Mouse (Mus musculus) CD4-positive helper T cell, adult 2 months (primary cell): ENCODE data around the gene Zfp653.
A peak's percentile ranks its signal among the peaks of the same experiment; 100 is the strongest.
"Not testable (repeated sequence)": the region's sequence is repeated elsewhere in the genome, so short reads cannot be mapped to it uniquely, and the experiment has no call there.

Experiments
- DNase-seq: peaks from one replicate; pipeline ENCODE4 v3.0.0-alpha.2; 2012; ENCODE audit warnings: low read depth, missing footprints, low spot score

Zfp653 gene

DNA sequence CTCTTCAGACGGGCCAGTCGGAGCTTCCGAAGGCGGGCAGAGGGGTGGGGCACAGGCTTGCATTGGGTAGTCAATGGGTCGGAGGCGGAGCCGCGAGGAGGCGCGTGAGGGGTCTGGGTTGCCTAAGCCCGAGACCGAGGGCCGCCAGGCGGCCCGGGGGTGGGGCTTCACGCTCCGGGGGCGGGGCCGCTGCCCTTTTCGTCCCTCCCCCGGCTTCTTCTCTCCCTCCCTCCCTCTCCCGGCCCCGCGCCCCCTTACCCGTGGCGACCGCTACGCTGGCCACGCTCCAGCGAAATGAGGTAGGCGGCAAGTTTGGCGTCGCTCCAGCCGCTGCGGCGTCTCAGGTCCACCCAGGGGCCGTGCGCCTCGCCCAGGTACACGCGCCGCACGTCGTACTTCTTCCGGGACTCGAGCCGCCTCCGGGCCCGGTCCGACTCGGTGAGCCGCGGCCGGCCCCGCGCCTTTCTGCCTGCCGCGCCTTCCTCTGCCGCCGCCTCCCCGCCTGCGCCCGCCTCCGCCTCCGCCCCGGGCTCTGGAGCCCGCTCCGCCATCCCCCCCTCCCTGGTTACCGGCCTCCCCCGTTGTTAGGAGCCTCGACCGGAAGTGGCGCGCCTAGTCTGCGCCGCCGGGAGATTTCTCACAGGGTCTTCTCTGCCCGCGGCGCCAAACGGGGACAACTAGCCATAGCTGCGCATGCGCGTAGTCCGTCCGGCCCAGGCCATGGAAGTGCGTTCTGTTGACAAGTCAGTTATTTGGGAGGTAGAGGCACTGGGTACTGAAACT, at the start of gene Zfp653, which contains the start of gene Gm49318:
Gene Zfp653, minus strand, starts transcription at position 586 of the 783 bp plus-strand sequence.
Gene Gm49318, minus strand, starts transcription at position 469 of the 783 bp plus-strand sequence.
- DNase-seq = peak; percentile 96

DNA sequence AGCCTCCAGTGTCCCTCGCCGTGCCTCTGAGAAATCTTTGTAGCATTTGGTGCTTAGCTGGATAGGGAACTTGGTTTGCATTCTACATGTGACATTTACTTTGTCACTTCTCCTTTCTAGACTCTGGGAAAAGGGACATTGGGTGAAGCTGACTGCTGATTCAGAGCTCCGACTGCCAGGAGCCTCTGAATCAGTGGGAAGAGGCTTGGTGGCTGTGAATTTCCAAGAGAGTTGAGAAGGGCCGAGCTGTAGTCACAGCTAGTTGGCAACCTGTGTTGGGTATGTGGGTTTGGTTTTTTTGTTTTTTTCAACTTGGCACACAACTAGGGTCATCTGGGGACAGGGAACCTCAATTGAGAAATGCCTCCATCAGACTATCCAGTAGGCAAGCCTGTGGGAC, 48.4 kb upstream of the Zfp653 start:
- DNase-seq = no peak

DNA sequence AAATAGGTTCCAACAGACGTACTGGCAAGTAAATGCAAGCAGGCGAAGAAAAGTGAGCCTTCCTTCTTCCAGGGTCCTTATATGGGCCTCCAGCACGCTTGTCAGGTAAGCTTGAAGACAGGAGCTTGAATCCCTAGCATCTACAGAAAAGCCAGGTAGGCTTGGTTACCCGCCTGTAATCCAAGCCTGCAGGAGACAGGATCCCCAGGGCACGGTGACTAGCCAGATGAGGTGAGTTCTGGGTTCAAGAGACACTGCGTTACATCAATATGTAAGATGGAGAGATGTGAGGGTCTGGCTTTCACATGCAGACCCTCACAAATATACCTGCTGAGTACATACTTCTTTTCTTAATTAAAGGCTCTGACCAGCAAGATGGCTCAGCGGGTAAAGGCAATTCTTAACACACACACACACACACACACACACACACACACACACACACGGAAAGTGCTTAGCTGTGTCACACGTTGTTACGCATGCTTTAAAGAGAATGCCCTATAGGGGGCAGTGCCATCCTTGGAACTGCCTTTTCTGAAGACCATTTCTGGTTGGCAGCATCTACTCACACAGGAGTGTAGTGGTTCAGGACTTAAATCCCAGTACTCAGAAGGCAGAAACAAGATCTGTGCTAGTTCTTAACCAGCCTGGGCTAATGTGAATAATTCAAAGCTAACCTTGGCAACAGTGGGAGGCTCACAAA, 46.7 kb upstream of the Zfp653 start:
- peak; percentile 91 for DNase-seq

DNA sequence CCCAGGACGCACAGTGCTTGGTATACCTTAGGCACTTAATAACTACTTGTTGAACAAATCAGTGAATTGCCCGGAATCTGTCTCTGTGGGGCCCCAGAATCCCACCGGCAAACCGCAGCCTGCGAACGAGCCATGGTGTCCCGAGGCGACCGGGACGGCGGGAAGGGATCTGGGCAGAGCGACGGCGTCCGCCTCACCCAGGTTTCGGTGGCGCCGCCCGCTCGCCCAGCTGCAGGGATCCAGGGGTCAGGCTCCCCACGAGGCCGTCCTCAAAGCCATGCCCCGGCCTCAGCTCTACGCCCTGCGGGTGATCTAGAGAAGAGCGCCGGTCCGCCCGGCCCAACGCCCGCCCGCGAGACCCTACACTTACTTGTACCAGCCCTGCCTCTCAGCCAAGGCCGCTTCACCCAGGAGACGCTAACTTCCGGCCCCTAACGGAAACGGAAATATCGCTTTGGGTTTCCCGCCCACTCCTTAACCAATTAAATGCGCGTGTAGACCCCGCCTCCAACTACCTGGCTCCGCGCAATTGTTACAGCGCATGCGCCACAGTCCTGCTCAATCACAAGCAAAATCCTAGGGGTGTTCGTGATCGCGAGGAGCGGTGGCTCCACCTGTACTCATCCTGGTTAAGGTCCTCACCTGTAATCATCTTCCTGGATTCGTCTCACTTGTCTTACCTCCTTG, 45.7 kb upstream of the Zfp653 start, which contains the start of gene Elof1:
Gene Elof1, minus strand, starts transcription at position 433 of the 687 bp plus-strand sequence.
- peak; percentile 96 for DNase-seq

DNA sequence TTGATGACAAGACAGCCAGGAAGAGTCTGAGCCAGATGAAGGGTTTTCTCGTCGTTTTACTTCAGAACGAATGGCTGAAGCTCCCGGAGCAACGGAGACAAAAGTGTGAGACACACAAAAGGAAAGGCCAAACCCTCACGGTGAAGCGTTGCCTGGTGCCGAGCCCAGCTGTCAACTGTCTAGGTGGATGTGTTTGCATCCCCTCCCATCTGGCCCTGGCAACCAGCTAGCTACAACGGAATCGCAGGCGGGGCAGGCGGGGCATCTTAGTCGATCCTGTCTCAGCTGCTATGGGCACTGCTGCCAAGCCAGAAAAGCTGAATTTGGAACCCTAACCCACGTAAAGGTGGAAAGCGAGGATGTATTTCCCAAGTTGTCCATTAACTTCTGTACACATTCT, 44.9 kb upstream of the Zfp653 start:
- DNase-seq = no peak

DNA sequence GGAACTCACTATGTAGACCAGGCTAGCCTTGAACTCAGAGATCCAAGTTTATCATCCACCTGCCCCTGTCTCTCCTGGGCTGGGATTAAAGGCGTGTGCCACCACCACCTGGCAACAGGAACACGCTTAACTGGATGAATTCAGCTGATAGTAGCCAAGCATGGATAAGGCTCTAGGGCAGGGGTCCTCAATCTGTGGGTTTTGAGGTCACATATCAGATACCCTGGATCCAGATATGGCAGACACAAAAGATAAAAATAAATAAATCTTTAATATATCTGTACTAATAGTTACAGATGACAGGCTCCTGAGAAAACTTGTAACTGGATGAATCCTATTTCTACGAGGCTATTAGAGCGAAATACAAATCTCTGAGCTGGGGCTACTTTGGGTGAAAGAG, 44.5 kb upstream of the Zfp653 start:
- DNase-seq = no peak

DNA sequence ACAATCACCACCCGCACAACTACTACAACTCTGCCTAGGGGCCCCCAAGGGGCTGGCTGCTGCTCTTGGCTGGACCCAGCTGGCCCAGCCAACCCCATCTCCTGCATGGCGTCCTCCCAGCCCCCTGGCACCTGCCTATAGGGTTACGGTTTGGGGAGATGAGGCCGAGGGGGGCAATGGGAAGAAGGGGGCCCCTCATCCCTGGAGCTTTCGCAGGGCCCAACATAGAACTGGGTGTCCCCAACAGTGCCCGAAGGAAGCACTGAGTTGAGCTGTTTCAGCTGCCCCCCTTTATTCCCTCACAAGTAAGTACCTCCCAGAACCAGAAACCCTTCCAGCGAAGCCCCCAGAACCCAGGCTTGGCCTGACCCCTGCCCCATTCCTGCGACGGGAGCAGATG, 37.0 kb upstream of the Zfp653 start:
- no peak for DNase-seq

DNA sequence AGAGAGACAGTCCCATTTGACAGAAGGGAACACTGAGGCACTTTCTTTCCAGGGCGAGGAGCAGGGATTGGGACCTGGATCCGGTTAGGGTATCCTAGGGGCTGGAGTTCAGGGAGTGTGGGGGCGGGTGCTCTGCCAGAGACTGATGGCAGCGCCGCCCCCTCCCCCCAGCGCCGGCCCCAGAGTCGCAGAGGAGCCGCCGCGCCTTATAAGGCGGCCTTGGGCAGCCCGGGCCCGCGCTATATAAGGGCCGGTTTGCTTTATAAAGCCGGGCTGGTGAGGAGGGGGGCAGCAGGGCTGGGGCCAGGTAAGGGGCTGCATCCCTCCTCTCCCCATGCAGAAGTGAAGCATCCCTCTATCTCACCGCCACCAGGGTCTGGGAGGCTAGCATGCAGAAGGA, 28.7 kb upstream of the Zfp653 start:
- DNase-seq = no peak

DNA sequence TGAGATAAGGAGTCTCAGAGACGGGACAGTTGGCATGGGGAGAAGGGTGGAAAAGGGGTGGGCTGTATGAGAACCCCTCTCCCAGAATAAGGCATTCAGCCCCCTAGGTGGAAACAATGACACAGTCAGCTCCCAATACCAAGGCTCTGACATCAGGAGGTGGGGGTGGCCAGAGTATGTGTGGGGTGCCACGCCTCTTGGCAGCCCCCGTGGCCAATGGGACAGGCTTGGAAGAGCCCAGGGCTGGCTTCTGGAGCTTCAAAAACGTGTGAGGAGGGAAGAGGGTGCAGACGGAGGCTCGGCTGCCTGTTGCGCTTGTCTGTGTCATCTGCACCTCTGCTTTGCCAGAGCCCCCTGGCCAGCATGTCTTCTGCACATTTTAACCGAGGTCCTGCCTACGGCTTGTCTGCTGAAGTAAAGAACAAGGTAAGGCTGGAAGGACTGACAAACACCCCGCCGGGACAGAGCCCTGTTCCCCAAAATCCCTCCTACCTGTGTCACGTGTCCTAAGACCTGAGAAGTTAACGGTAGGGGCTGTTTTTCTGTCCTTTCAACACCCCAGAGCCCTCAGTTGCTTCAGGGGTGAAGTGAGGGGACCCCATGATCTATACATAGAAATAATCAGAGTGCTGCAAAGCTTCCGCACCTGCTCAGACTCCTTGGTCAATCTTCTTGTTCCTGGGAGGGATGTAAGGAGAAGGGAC, 28.0 kb upstream of the Zfp653 start, which contains the start of gene Cnn1:
Gene Cnn1, plus strand, starts transcription at position 224 of the 704 bp plus-strand sequence.
- no peak for DNase-seq

DNA sequence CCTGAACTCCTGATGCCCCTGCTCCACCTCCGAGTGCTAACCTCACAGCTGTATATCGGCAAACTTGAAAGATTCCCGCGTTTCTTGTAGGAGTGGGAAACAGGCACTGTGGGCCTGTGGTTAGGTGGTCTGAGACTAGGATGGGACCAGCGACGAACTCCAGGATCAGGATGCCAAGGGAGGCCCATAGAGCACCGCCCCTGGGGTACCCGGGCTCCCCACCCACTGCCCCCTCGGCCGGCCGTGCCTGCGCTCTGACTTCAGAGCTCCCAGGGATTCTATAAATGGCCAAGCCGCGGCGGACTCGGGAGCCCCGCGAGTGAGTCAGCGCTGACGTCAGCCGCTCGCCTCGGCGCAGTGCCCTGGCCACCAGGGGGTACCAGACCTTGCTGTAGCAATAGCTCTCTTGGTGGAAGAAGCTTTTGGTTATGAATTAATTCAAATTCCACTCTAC, 24.7 kb upstream of the Zfp653 start:
- DNase-seq = peak; percentile 85

DNA sequence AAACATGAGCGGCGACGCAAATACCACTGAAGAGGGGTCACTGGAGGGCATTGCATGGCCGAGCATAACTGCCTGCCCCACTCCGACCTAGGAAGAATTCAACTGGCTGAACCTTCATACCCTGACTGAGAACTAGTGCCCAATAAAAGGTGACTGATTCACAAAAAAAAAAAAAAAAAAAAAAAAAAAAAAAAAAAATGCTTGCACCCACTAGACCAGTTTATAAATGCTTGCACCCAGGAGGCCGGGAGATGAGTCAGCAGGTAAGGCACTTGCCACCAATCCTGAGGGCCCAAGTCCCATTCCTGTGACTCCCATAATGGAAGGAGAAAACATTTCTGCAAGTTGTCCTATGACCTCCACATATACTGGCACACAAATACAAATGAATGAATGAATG, 21.6 kb upstream of the Zfp653 start:
- DNase-seq = no peak

DNA sequence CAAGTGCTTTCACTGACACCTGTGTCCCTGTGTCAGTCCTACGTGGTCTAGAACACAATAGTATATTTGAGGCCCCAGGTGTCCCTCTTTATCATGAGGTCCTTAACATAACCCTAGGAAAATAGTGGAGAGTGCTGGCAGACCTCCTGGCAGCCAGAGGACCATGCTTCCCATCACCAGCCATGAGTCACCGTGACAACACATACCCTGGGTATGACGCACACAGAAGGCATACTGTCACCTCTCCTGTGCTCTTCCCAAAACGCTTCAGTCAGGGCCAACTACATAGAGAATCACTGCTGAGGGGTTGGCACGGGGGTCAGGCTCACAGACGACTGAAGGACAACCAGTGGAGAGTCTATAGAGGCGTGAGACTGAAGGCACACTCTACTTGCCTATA, 18.8 kb upstream of the Zfp653 start:
- DNase-seq = no peak

DNA sequence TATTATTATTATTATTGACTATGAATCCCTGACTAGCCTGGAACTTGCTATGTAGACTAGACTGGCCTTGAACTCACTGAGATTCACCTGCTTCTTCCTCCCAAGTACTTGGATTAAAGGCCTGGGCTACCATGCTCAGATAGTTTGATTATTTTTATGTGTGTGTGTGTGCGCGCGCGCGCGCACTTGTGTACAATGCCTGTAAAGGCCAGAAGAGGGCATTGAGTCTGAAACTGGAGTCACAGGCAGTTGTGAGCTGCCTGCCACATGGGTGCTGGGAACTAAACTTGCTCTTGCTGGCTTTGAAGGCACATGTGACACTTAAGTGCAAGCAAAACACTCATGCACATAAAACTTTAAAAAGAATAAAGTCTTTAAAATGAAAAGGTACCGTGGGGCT, 18.1 kb upstream of the Zfp653 start:
- DNase-seq = no peak

DNA sequence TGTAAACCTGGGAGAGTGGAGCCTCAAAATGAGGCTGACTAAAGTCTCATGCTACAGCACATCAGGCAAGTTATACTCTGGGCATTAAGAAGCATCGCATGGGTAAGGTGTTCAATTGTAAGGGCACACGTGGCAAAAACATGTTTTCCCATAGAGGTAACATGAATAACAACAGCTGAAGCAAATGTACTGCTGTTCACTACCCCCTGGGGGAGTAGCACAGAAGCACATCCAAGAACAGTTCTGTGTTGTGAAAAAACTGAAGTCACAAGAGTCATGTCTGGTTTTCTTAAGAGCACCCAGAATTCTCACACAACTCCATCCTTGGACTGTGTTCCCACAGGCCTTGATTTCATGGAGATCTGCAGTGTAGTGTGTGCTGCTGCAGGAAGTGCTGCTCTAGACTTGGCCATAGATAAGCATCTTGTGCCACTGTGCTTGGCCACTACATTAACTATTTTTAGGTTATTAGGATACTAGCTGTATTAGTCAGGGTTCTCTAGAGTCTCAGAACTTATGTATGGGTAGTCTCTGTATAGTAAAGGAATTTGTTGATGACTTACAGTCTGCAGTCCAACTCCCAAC, 15.9 kb upstream of the Zfp653 start:
- DNase-seq = no peak

DNA sequence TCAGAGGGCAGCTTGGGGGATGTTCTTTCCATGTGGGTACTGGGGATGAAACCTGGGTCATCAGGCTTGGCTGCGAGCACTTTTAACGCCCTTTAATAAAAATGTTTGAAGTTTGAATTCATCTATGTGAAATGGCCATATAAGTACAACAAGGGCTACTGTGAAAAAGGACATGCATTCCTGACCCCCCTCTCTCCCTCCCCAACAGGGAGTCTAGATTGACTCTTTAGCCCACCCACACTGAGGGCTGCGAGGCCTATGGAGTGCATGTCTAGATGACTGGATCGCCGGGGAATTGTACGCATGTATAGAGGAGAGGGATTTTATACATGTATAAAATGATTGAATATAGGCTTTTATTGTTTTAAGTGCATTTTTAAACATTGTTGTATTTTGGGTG, 14.8 kb upstream of the Zfp653 start:
- no peak for DNase-seq

DNA sequence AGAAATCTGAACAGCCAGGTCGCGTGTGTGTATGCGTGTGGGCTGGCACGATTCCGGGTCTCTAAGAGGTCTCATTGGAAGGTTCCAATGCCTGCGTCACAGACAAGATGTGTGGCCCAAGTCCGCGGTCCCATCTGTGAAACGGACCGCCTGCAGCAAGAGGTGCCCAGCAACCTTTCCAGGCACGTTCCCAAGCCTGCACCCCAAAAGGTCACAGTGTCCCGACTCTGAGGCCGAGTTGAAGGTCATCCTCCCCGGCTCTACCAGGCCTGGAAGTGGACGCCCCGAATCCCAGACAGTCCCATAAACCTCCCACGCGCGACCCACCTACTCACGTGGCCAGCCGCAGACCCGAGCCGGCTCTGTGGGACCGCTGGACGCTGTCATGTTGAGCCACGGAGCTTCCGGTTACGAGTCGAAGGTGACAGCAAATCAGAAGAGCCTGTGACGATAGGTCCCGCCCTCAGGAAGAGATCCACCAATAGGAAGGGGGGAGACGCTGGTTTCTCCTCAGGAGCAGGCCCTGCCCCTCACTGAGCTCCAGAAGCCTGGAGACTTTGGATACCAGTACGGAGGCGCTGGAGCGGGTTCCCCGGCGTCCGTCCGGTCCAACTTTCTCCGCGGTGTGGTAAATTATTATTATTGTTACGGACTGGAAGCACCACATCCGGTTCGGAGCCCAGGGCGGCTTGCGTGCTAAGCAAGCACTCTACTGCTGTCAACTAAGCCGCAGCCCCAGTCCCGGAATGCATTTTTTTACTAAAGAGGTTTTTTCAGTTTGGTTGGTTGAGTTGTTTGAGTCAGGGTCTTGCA, 14.1 kb upstream of the Zfp653 start, which contains the start of gene Ecsit:
Gene Ecsit, minus strand, starts transcription at position 417 of the 813 bp plus-strand sequence.
- peak; percentile 94 for DNase-seq

DNA sequence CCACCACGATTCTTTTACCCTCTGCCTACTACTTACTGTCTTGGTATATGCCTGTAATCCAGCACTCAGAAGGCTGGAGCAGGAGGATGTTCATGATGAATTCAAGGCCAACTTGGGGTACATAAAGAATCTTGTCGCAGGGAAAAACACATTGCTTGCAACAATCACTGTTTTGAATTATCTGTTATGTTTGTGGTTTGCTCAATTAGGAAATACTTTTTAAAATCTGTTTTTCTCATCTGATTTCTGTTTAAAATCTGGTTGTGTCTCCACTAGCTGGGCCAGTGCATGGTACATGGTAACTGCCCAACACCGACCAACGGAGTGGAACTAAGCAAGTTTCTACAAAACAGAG, 13.5 kb upstream of the Zfp653 start:
- no peak for DNase-seq

DNA sequence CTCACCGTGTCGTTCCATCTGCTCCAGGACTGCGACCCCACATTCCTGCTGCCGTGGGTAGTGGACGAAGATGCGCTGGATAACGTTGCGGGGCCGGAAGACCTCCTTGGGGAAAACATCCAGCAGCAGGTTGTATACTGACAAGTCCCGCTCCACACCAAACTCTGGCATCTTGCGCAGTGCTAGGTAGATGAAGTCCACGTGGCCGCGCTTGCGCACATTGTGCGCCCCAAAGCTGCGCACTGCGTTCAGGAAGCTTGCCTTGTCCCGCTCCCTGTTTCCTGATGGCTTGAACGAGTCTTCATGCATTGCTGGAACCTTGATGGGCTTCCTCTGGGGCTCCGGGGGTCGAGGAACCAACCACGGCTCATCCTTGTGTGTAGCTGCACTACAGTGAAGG, 5.0 kb upstream of the Zfp653 start:
- DNase-seq = no peak

DNA sequence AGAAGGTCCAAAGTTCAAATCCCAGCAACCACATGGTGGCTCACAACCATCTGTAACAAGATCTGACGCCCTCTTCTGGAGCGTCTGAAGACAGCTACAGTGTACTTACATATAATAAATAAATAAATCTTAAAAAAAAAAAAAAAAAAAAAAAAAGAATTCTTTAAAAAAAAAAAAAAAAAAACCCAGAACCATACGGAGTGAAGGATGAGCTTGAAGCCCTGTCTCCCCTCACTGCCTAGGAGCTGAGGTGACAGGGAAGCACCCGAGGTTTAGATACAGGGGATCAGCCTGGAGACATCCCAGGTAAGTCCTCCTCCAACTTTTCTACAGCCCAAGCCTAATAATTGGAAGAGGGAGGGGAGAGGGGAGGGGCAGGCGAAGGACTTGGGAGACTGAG, 4.6 kb upstream of the Zfp653 start:
- not testable (repeated sequence) for DNase-seq

DNA sequence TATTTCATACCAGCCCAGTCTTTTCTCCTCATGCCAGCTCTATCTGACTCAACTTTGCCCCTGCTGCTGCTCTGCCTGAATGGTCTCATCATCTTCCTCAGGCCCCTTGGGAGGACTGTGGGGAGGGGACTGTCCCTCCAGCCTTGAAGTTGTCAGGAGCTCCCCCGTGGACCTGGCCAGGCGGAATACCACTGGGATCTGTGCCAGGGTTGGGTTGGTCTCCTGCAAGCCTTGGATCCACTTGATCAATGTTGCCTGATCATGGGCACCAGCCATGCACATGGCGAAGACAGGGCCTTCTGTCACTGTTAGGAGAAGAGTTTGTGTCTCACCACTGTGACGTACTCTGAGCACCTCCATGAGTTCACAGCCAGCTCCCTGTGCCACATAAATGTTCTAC, 1.1 kb upstream of the Zfp653 start:
- no peak for DNase-seq
